Comparison of ENCODE assay signal across 23 mouse cellular contexts in the genomic region with DNA sequence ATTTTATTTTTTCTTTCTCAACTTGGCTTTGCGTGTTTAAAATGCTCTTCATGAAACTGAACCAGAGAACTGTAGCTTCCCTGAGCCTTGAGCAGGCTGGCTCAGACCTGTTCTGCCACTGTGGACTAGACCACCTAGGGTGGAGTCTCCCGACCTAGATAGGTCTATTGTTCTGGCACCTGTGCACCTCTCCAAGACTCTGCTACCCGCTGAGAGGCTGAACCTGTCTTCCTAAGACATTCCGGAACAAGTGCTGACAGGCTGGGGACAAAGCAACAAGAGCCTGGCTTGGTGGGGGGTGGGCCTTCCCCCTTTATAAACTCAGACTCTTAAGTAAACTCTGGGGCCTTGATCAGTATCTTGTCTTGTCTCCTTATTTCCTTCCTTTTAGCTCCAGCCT. TPM values are rescaled to one million over a fixed set of nuclear protein-coding genes. Genes with fewer than 3 reads are reported as not detected.
DNase-seq lines count a peak whose midpoint lies in the region; ATAC-seq and TF ChIP-seq lines count a peak whose summit lies in the region.
"Had no signal": no experiment of that assay in that cellular context is flagged by ENCODE, and none has a peak within 500 bp of the region (broad histone marks: within the 10 kb centered on the region; RNA-seq: fewer than 3 reads in every experiment).

No protein-coding gene starts in this region.

- no peaks in the 10 kb centered on the region for H3K9me3 ChIP-seq in hindbrain, embryonic 10.5 days
- H3K9me3 ChIP-seq in hindbrain, postnatal 0 days (ENCODE audit: low read length): no peaks in the 10 kb centered on the region
- H3K9me3 ChIP-seq in stomach, embryonic 14.5 days (ENCODE audit: control insufficient read depth, low read depth, low read length): no peaks in the 10 kb centered on the region
- H3K9me3 ChIP-seq in stomach, postnatal 0 days (ENCODE audit: control insufficient read depth, low read length): no peaks in the 10 kb centered on the region
- no peaks in the 10 kb centered on the region for H3K9me3 ChIP-seq in embryonic facial prominence, embryonic 15.5 days (replicated peaks)
- H3K9me3 ChIP-seq: hindbrain, embryonic 12.5 days; liver, embryonic 12.5 days had no signal

- 22% methylated on average over 4 of the region's 4 CpGs for WGBS in hindbrain, embryonic 10.5 days
- WGBS in hindbrain, postnatal 0 days: 20% methylated on average over 4 of the region's 4 CpGs
- WGBS in stomach, embryonic 14.5 days: 40% methylated on average over 4 of the region's 4 CpGs
- 29% methylated on average over 4 of the region's 4 CpGs for WGBS in stomach, postnatal 0 days
- WGBS in embryonic facial prominence, embryonic 15.5 days: 19% methylated on average over 4 of the region's 4 CpGs

- H3K4me2 ChIP-seq in hindbrain, postnatal 0 days (ENCODE audit: low read depth, low read length): no peak overlapping the region
- H3K4me2 ChIP-seq in stomach, embryonic 14.5 days (replicated peaks; ENCODE audit: low read depth, low read length): no peak overlapping the region
- H3K4me2 ChIP-seq in stomach, postnatal 0 days (replicated peaks; ENCODE audit: low read depth): no peak overlapping the region
- H3K4me2 ChIP-seq in embryonic facial prominence, embryonic 15.5 days (replicated peaks): no peak overlapping the region
- H3K4me2 ChIP-seq: heart, embryonic 11.5 days; hindbrain, embryonic 12.5 days; liver, embryonic 12.5 days had no signal

- H3K4me3 ChIP-seq in hindbrain, embryonic 10.5 days: no peak overlapping the region
- H3K4me3 ChIP-seq in hindbrain, postnatal 0 days (ENCODE audit: low read length): no peak overlapping the region
- H3K4me3 ChIP-seq in stomach, embryonic 14.5 days (ENCODE audit: low read depth, low read length): no peak overlapping the region
- no peak overlapping the region for H3K4me3 ChIP-seq in stomach, postnatal 0 days (ENCODE audit: low read depth, low read length)
- H3K4me3 ChIP-seq in embryonic facial prominence, embryonic 15.5 days (replicated peaks): no peak overlapping the region
- H3K4me3 ChIP-seq: hindbrain, embryonic 12.5 days; layer of hippocampus, adult 2 months; liver, embryonic 12.5 days had no signal

- no peak overlapping the region for H3K27ac ChIP-seq in hindbrain, embryonic 10.5 days
- H3K27ac ChIP-seq in hindbrain, postnatal 0 days: no peak overlapping the region
- H3K27ac ChIP-seq in stomach, embryonic 14.5 days (ENCODE audit: low read length): no peak overlapping the region
- H3K27ac ChIP-seq in stomach, postnatal 0 days (replicated peaks): no peak overlapping the region
- no peak overlapping the region for H3K27ac ChIP-seq in embryonic facial prominence, embryonic 15.5 days (replicated peaks)
- H3K27ac ChIP-seq: hindbrain, embryonic 12.5 days; layer of hippocampus, adult 2 months; liver, embryonic 12.5 days had no signal

- H3K27me3 ChIP-seq in hindbrain, embryonic 10.5 days (ENCODE audit: insufficient read depth, poor library complexity, severe bottlenecking): no peaks in the 10 kb centered on the region
- H3K27me3 ChIP-seq in hindbrain, postnatal 0 days (ENCODE audit: insufficient read depth, low read length): no peaks in the 10 kb centered on the region
- no peaks in the 10 kb centered on the region for H3K27me3 ChIP-seq in stomach, embryonic 14.5 days (ENCODE audit: control insufficient read depth, insufficient read depth, low read length)
- no peaks in the 10 kb centered on the region for H3K27me3 ChIP-seq in stomach, postnatal 0 days (ENCODE audit: control insufficient read depth, insufficient read depth, low read length)
- no peaks in the 10 kb centered on the region for H3K27me3 ChIP-seq in embryonic facial prominence, embryonic 15.5 days
- H3K27me3 ChIP-seq: hindbrain, embryonic 12.5 days; liver, embryonic 12.5 days had no signal

- no peaks in the 10 kb centered on the region for H3K36me3 ChIP-seq in hindbrain, embryonic 10.5 days
- no peaks in the 10 kb centered on the region for H3K36me3 ChIP-seq in hindbrain, postnatal 0 days (ENCODE audit: insufficient read depth, low read length)
- H3K36me3 ChIP-seq in stomach, embryonic 14.5 days (ENCODE audit: control insufficient read depth, insufficient read depth, low read length): no peaks in the 10 kb centered on the region
- no peaks in the 10 kb centered on the region for H3K36me3 ChIP-seq in stomach, postnatal 0 days (ENCODE audit: control insufficient read depth, insufficient read depth, low read length)
- H3K36me3 ChIP-seq in embryonic facial prominence, embryonic 15.5 days: no peaks in the 10 kb centered on the region
- H3K36me3 ChIP-seq: hindbrain, embryonic 12.5 days; liver, embryonic 12.5 days had no signal

- DNase-seq in hindbrain, embryonic 10.5 days (ENCODE audit: low spot score): peak; percentile 3
- no peak for DNase-seq in hindbrain, postnatal 0 days (ENCODE audit: low spot score)
- no peak for DNase-seq in stomach, postnatal 0 days (ENCODE audit: low spot score)
- DNase-seq in ovary, postnatal 10 days (ENCODE audit: low spot score): no peak
- no peak for DNase-seq in right cerebral cortex, postnatal 4 days
- DNase-seq in kidney, adult 18-20 months: no peak
- DNase-seq: adrenal gland, postnatal 14 days; cerebellum, postnatal 10 days; heart, postnatal 10 days; kidney, adult 8-10 months; kidney, postnatal 14 days; thymus, adult 18-20 months; thymus, postnatal 4 days had no signal

- ATAC-seq in hindbrain, postnatal 0 days: no peak
- peak; percentile 58; the same call in 1 of the 2 replicates for ATAC-seq in stomach, embryonic 14.5 days (ENCODE audit: insufficient number of reproducible peaks, insufficient read depth, low FRiP score, low read depth)
- no peak for ATAC-seq in stomach, postnatal 0 days (ENCODE audit: low FRiP score, low TSS enrichment)
- ATAC-seq in embryonic facial prominence, embryonic 15.5 days (ENCODE audit: insufficient number of reproducible peaks, low FRiP score, low TSS enrichment, low read depth): peak; percentile 63; the same call in 1 of the 2 replicates
- ATAC-seq: activated CD4-positive, CD25-positive, alpha-beta regulatory T cell, adult 4 months; forebrain, embryonic 16.5 days; inflammation-experienced regulatory T-cells, adult 6 months; liver, embryonic 12.5 days; midbrain, embryonic 16.5 days had no signal

- TF ChIP-seq CTCF in hindbrain, postnatal 0 days (IDR thresholded peaks at IDR 0.05; ENCODE audit: low read depth): no peak
- no peak for TF ChIP-seq CTCF in stomach, postnatal 0 days (IDR thresholded peaks at IDR 0.05; ENCODE audit: low read depth)

- H3K9ac ChIP-seq in hindbrain, postnatal 0 days (replicated peaks; ENCODE audit: low read length): no peak overlapping the region
- no peak overlapping the region for H3K9ac ChIP-seq in stomach, embryonic 14.5 days (replicated peaks; ENCODE audit: low read depth, low read length)
- no peak overlapping the region for H3K9ac ChIP-seq in stomach, postnatal 0 days (ENCODE audit: low read length)
- H3K9ac ChIP-seq in embryonic facial prominence, embryonic 15.5 days: no peak overlapping the region
- H3K9ac ChIP-seq: hindbrain, embryonic 12.5 days; liver, embryonic 12.5 days had no signal

- no peaks in the 10 kb centered on the region for H3K4me1 ChIP-seq in hindbrain, embryonic 10.5 days (replicated peaks)
- no peaks in the 10 kb centered on the region for H3K4me1 ChIP-seq in hindbrain, postnatal 0 days (ENCODE audit: insufficient read depth, low read length)
- H3K4me1 ChIP-seq in stomach, embryonic 14.5 days (ENCODE audit: control insufficient read depth, insufficient read depth, low read length): no peaks in the 10 kb centered on the region
- H3K4me1 ChIP-seq in stomach, postnatal 0 days (replicated peaks; ENCODE audit: control insufficient read depth, insufficient read depth): no peaks in the 10 kb centered on the region
- H3K4me1 ChIP-seq in embryonic facial prominence, embryonic 15.5 days: no peaks in the 10 kb centered on the region
- H3K4me1 ChIP-seq: hindbrain, embryonic 12.5 days; liver, embryonic 12.5 days had no signal

- no peak for TF ChIP-seq EP300 in stomach, postnatal 0 days (optimal IDR thresholded peaks at IDR 0.05)

RNA-seq across cellular contexts. Expression of gene Zfp958, which starts 26.6 kb away (rescaled TPM):
- polyA plus RNA-seq in hindbrain, embryonic 10.5 days (2016; fragmentation: Nextera tagmentation; extraction: Ambion mirVana): 9.2 and 15.4 TPM in 2 replicates
- 3.8 and 6.2 TPM in 2 replicates for total RNA-seq in hindbrain, postnatal 0 days (2014; rRNA removed)
- 10.6 and 11.6 TPM in 2 replicates for polyA plus RNA-seq in hindbrain, postnatal 0 days (2015; fragmentation: Nextera tagmentation; extraction: Ambion mirVana)
- 11.7 and 17.0 TPM in 2 replicates for polyA plus RNA-seq in stomach, embryonic 14.5 days (2014; fragmentation: Nextera tagmentation; extraction: Ambion mirVana)
- polyA plus RNA-seq in stomach, postnatal 0 days (2015; fragmentation: Nextera tagmentation; extraction: Ambion mirVana): 7.1 and 7.7 TPM in 2 replicates
- polyA plus RNA-seq in embryonic facial prominence, embryonic 15.5 days (2015; fragmentation: Nextera tagmentation; extraction: Ambion mirVana): 11.3 and 11.9 TPM in 2 replicates

Comparison
In these comparisons a context has a peak if more than half of its experiments do, and no peak if none do; other contexts are left out.
1. ATAC-seq: peak in stomach, embryonic 14.5 days (single experiment) and embryonic facial prominence, embryonic 15.5 days (single experiment); none in hindbrain, postnatal 0 days (single experiment) and stomach, postnatal 0 days (single experiment).